Mouse (Mus musculus) adrenal gland, adult 2 months (tissue): ENCODE results near the gene Pld1. TPM values are rescaled to one million over a fixed set of nuclear protein-coding genes. Genes with fewer than 3 reads are reported as not detected.
A peak's percentile ranks its signal among the peaks of the same experiment; 100 is the strongest.
"Not testable (repeated sequence)": the region's sequence is repeated elsewhere in the genome, so short reads cannot be mapped to it uniquely, and the experiment has no call there.

Experiments used
- DNase-seq: peaks from one replicate; pipeline ENCODE4 v3.0.0; 2021
- polyA plus RNA-seq: library from polyadenylated mRNA; depleted of rRNA; stranded (reverse); fragments of >200 nt; gene quantifications from 2 replicates; pipeline ENCODE4 v1.2.3, GENCODE M21; 2012
- total RNA-seq, 2 experiments: library from RNA; stranded (reverse); gene quantifications; 2 replicates each; pipeline ENCODE4 v1.2.3; 2021

Gene Pld1
- total and polyA plus RNA-seq, 3 experiments = 0.68 to 6.7 (median 5.8) TPM

- peak; percentile 19 for DNase-seq
These were observed 4.5 kb downstream of the Pld1 start for GRCm38 (mm10) chr3:27942991-27943390.

- DNase-seq = not testable (repeated sequence)
These were observed 6.9 kb downstream of the Pld1 start for GRCm38 (mm10) chr3:27945397-27945796.

- no peak for DNase-seq
These were observed 10.8 kb downstream of the Pld1 start for GRCm38 (mm10) chr3:27949175-27949872.

- DNase-seq = no peak
These were observed 11.4 kb downstream of the Pld1 start for GRCm38 (mm10) chr3:27949873-27950250.

GRCm38 (mm10) chr3:27950726-27951125, 12.2 kb downstream of the Pld1 start:
- no peak for DNase-seq

GRCm38 (mm10) chr3:27951721-27952120, 13.2 kb downstream of the Pld1 start:
- DNase-seq = no peak

GRCm38 (mm10) chr3:27956006-27956405, 17.5 kb downstream of the Pld1 start:
- DNase-seq = no peak

- no peak for DNase-seq
These were observed 20.7 kb downstream of the Pld1 start for GRCm38 (mm10) chr3:27959221-27959620.

GRCm38 (mm10) chr3:27961162-27961561, 22.7 kb downstream of the Pld1 start:
- no peak for DNase-seq

GRCm38 (mm10) chr3:27963795-27964201, 25.3 kb downstream of the Pld1 start:
- no peak for DNase-seq

GRCm38 (mm10) chr3:27968671-27969070, 30.2 kb downstream of the Pld1 start:
- DNase-seq = no peak

GRCm38 (mm10) chr3:27973936-27974335, 35.4 kb downstream of the Pld1 start:
- no peak for DNase-seq

- DNase-seq = no peak
These were observed 36.5 kb downstream of the Pld1 start for GRCm38 (mm10) chr3:27974981-27975380.

GRCm38 (mm10) chr3:27976931-27977544, 38.5 kb downstream of the Pld1 start:
- DNase-seq = no peak

- DNase-seq = no peak
These were observed 39.7 kb downstream of the Pld1 start for GRCm38 (mm10) chr3:27978030-27978723.

- no peak for DNase-seq
These were observed 43.1 kb downstream of the Pld1 start for GRCm38 (mm10) chr3:27981591-27981990.

- peak; percentile 76 for DNase-seq
These were observed 44.0 kb downstream of the Pld1 start for GRCm38 (mm10) chr3:27982436-27983017.

GRCm38 (mm10) chr3:27983274-27983673, 44.8 kb downstream of the Pld1 start:
- DNase-seq = peak; percentile 15

GRCm38 (mm10) chr3:27983935-27984577, 45.6 kb downstream of the Pld1 start:
- DNase-seq = peak; percentile 78

GRCm38 (mm10) chr3:27984620-27985019, 46.1 kb downstream of the Pld1 start:
- no peak for DNase-seq

- DNase-seq = no peak
These were observed 46.8 kb downstream of the Pld1 start for GRCm38 (mm10) chr3:27985344-27985743.

GRCm38 (mm10) chr3:27987891-27988536, 49.5 kb downstream of the Pld1 start:
- no peak for DNase-seq
